Mouse (Mus musculus) forebrain, embryonic 15.5 days (tissue): Measurements from ENCODE around the gene Pik3r2. TPM values are rescaled to one million over a fixed set of nuclear protein-coding genes. Genes with fewer than 3 reads are reported as not detected.

Experiments used
- ATAC-seq: fragments of 200-750 bp; cut with Nextera tagmentation; replicated peaks from 2 replicates; pipeline ENCODE4 v1.8.0; 2017; ENCODE audit warnings: mild to moderate bottlenecking, moderate TSS enrichment, moderate library complexity
- H3K27ac ChIP-seq: fragments of 300-500 bp; sonication (generic); replicated peaks from 2 replicates; pipeline ENCODE4 v1.5.1; 2015; ENCODE audit warnings: mild to moderate bottlenecking, inconsistent platforms
- H3K27me3 ChIP-seq: fragments of 300-500 bp; sonication (generic); 2 replicates; pipeline ENCODE4 v1.6.1; 2015; ENCODE audit warnings: inconsistent platforms
- H3K36me3 ChIP-seq: fragments of 300-500 bp; sonication (generic); 2 replicates; pipeline ENCODE4 v1.6.1; 2015; ENCODE audit warnings: mild to moderate bottlenecking, inconsistent platforms
- H3K4me1 ChIP-seq: fragments of 300-500 bp; sonication (generic); 2 replicates; pipeline ENCODE4 v1.6.1; 2015; ENCODE audit warnings: inconsistent platforms
- H3K4me2 ChIP-seq: fragments of 300-500 bp; sonication (generic); replicated peaks from 2 replicates; pipeline ENCODE4 v1.6.1; 2015; ENCODE audit warnings: mild to moderate bottlenecking, inconsistent platforms
- H3K4me3 ChIP-seq: fragments of 300-500 bp; sonication (generic); 2 replicates; pipeline ENCODE4 v1.5.1; 2015; ENCODE audit warnings: mild to moderate bottlenecking, inconsistent platforms
- H3K9ac ChIP-seq: fragments of 300-500 bp; sonication (generic); replicated peaks from 2 replicates; pipeline ENCODE4 v1.6.1; 2015; ENCODE audit warnings: mild to moderate bottlenecking, inconsistent platforms
- H3K9me3 ChIP-seq: fragments of 300-500 bp; sonication (generic); 2 replicates; pipeline ENCODE4 v1.6.1; 2016; ENCODE audit warnings: inconsistent platforms
- WGBS: fragments of 180-500 bp; shearing (Covaris S2); methylation state at CpG from one replicate; pipeline ENCODE4 v1.1.7; 2015; ENCODE audit warnings: mixed read lengths; 5-methylcytosine and 5-hydroxymethylcytosine counted together
- polyA plus RNA-seq: library from polyadenylated mRNA; unstranded; fragments of >200 nt; fragmentation: Nextera tagmentation; extraction: Ambion mirVana; gene quantifications from 2 replicates; pipeline ENCODE4 v1.2.1, GENCODE M21; 2015

Gene Pik3r2
- polyA plus RNA-seq, 1 experiment from 2014 or later: 127 TPM

DNA sequence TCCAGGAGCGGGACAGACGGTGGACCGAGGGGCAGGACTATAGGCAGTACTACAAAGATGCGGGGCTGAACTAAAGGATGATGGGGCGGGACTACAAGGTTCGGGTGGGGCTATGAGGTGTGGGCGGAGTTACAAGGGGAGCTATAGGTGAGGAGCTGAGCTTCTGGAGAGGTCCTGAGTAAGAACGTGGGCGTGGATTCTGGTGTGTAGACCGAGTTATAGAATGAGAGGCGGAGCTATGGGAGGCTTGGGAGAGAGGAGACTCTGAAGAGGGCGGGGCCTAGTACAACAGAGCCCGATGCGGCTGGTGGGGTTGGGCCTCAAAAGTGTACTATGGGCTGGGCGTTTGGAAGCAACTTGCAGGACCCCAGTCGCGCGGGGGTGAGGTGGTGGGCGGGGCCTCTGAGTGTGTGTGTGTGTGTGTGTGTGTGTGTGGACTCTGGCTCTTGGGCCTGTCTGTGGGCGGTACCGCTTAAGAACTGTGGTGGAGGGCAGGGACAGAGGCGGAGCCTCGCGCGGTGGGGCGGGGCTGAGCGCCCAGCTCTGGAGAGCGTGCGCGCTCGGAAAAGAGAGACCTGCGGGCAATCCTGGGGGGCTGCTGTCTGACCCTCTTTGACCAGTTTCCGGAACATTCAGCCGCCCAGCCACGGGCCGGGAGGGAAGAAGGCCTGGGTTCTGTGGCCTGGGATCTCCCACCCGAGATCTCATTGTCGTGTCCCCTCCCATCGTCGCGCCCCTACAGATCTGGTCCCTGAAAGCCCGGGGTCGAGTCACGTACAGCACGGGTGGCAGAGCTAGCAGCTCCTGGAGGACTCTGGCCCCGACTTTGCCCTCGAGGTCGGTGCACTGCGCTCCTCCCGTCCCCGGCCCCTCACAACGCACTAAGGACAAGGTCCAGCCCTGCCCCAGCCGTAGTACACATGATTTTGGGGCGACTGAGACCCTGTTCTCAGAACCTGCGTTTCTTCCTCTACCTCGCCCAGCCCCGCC lies 20.9 kb upstream of the Pik3r2 start:
- peak; percentile 86 for ATAC-seq

DNA sequence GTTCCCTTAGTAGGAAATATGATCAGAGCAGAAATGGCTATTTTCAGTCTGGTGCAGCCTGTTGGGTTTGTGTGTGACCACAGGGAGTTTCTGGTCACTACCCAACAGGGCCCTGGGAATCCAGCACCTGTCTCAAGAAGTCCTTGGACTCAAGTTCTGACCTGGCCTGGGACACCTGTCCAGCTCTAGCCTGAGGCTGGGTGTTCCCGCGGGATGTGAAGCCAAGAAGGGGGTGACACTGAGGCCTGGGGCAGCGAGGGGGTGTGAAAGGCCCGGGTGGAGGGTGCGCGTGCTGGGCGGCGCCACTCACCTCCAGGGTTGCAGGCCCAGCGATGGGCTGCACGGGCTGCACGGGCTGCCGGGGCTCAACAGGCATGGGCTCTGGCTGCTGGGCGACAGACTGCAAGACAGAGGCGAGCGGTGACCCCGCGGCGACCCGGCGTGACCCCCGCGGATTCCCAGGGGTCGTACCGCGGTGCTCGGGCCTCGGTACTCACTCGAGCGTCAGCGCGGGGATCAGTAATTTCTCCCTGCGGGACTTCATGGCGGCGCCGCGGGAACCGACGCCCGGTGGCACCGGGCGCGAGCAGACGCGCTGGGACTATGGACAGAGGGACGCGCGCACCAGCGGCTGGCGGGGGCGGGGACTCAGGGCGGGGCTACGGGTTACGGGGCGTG lies 20.0 kb upstream of the Pik3r2 start:
- under 1% methylated on average over 54 of the region's 54 CpGs for WGBS
- ATAC-seq: peak; percentile 2; the same call in 1 of the 2 replicates
- peaks cover 17% of the 10 kb centered on the region; the same call in 1 of the 2 replicates for H3K27me3 ChIP-seq

More for the DNA sequence above, 20.9 kb upstream of the Pik3r2 start:
- Histone ChIP-seq H3K4me2 (peak overlapping the region; percentile 92), H3K9ac (peak overlapping the region; percentile 67), H3K27ac (peak overlapping the region; percentile 62), H3K27me3 (peaks cover 20% of the 10 kb centered on the region; the same call in 1 of the 2 replicates), H3K9me3 (no peaks in the 10 kb centered on the region), H3K4me1 (peaks cover 40% of the 10 kb centered on the region), H3K36me3 (no peaks in the 10 kb centered on the region), H3K4me3 (peak overlapping the region; percentile 63)
- WGBS: under 1% methylated on average over 57 of the region's 57 CpGs

DNA sequence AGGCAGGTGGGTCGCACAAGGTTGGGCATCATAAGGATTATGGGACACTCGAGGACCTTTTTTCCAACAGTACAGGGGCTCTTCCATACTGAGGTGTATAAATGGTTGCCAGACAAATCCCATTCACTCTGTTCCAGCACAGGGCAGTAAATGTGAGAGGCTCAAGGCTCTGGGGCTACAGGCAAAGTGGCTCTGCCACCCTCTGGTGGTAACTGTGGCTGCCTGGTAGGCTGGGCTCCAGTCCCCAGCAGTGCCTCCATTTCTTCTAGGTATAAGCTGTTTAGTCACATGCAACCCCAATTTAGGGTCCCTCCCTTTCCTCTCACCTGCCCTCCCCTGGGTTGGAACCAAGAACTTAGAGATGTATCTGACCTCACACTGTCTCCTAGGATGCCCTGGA lies 18.9 kb upstream of the Pik3r2 start:
- H3K4me2 ChIP-seq: no peak overlapping the region
- H3K27me3 ChIP-seq: peaks cover 17% of the 10 kb centered on the region; the same call in 1 of the 2 replicates
- no peaks in the 10 kb centered on the region for H3K9me3 ChIP-seq
- 80% methylated on average over 2 of the region's 2 CpGs for WGBS
- no peak for ATAC-seq
- no peaks in the 10 kb centered on the region for H3K36me3 ChIP-seq
- H3K9ac ChIP-seq: no peak overlapping the region
- no peak overlapping the region for H3K27ac ChIP-seq
- H3K4me1 ChIP-seq: peaks cover 49% of the 10 kb centered on the region
- H3K4me3 ChIP-seq: no peak overlapping the region

More for the DNA sequence above, 20.0 kb upstream of the Pik3r2 start:
- Histone ChIP-seq H3K9ac (peak overlapping the region; percentile 67), H3K4me3 (peak overlapping the region; percentile 63), H3K27ac (peak overlapping the region; percentile 62), H3K9me3 (no peaks in the 10 kb centered on the region), H3K4me1 (peaks cover 46% of the 10 kb centered on the region), H3K36me3 (no peaks in the 10 kb centered on the region), H3K4me2 (peak overlapping the region; percentile 92)

DNA sequence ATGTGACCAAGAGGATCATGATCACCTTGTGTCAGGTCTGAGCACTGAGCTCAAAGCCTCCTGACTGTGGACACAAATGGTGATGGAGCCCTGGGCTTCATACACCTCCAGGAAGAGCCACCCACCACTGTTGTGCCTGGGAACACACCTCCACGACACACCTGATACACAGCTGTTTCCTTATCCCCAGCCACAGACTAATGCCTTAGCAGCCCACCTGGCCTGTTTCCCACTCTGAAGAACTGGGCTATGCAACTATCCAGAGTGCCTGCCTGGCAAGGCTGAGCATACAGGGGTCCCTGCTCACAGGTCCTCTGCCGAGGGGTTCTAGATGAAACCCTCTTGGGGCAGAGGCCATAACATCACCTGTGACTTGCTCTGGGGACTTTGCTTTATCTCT lies 17.7 kb upstream of the Pik3r2 start:
- Histone ChIP-seq H3K4me3 (no peak overlapping the region), H3K27ac (no peak overlapping the region), H3K9me3 (no peaks in the 10 kb centered on the region), H3K27me3 (peaks cover 7% of the 10 kb centered on the region; the same call in 1 of the 2 replicates), H3K36me3 (no peaks in the 10 kb centered on the region), H3K4me2 (no peak overlapping the region), H3K4me1 (peaks cover 49% of the 10 kb centered on the region), H3K9ac (no peak overlapping the region)
- no peak for ATAC-seq
- 90% methylated on average over 2 of the region's 2 CpGs for WGBS

DNA sequence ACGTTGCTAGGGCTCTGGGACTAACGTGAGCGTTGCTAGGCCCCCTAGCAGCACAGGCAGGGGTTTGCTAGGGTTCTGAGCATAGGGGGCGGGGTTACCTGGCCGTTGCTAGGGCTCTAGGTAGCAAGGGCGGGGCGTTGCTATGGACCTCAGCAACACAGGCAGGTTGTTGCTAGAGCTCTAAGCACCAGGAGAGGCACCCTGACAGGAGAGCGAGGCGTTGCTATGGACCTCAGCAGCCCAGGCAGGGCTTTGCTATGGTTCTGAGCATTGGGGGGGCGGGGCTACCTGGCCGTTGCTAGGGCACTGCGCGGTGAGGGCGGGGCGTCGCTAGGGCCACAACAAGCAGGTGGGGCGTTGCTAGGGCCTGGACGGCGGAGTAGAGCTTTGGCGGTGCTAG lies 16.2 kb upstream of the Pik3r2 start:
- peak overlapping the region; percentile 58 for H3K4me2 ChIP-seq
- peaks cover 11% of the 10 kb centered on the region for H3K36me3 ChIP-seq
- no peaks in the 10 kb centered on the region for H3K9me3 ChIP-seq
- no peaks in the 10 kb centered on the region for H3K27me3 ChIP-seq
- WGBS: 0% methylated on average over 20 of the region's 20 CpGs
- H3K4me1 ChIP-seq: peaks cover 40% of the 10 kb centered on the region
- peak overlapping the region; percentile 81 for H3K9ac ChIP-seq
- H3K27ac ChIP-seq: peak overlapping the region; percentile 88
- H3K4me3 ChIP-seq: peak overlapping the region; percentile 62
- ATAC-seq: no peak; the same call in none of the 2 replicates

DNA sequence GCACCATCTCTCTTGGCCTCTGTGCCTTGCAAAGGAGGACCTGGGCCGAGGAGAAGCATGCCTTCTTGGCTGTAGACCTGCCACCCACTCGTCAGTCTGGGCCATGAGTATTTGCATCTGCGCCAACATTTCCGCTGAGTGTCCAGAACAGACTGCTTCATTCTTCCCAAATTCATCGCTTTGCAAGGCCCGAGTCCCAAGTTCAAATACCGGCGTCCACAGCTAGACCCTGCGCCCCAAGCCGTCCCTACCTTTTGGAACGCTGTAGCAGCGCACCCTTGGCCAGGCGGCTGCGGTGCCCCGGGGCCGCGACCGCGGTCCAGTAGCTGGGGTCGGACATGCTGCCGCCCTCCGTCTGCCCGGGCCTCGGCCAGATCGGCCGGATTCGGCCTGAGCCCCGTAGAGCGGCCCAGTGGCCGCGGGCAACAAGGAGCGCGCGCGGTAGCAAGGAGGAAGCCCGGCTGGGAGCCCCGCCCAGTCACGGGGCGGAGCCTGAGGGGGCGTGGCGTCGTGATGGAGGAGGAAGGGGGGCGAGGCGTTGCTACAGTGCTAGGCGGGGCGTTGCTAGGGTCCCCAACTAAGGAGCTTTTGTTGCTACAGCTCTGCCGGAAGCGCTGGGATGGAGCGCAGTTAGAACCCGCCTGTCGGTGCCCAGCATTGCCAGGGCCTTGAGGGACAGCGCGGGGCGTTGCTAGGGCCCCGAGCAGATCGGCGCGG lies 15.6 kb upstream of the Pik3r2 start:
- Histone ChIP-seq H3K9ac (peak overlapping the region; percentile 81), H3K4me3 (peak overlapping the region; percentile 62), H3K36me3 (peaks cover 15% of the 10 kb centered on the region), H3K27me3 (no peaks in the 10 kb centered on the region), H3K27ac (peak overlapping the region; percentile 88), H3K4me1 (peaks cover 38% of the 10 kb centered on the region), H3K9me3 (no peaks in the 10 kb centered on the region), H3K4me2 (peak overlapping the region; percentile 58)
- peak; percentile 85 for ATAC-seq
- WGBS: 6% methylated on average over 58 of the region's 58 CpGs

DNA sequence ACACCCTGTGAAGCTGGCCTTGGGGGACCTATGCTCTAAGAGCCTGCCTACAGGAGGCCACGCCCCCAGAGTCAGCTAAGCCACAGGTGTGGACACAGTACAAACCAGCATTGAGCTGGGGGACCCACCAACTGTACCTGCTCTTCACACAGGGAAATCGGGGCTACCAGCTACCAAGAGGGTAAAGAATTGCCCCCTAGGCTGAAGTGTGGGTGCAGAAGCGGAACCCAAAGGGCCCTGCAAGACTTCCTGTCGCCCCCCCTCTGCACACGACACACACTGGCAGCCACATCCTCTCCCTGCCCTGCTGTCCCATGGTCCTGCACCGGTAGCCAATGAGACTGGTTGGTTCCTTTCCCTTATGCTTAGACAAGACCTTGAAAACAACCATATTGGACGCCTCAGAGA lies 14.8 kb upstream of the Pik3r2 start:
- no peak for ATAC-seq
- H3K9ac ChIP-seq: no peak overlapping the region
- H3K4me3 ChIP-seq: peak overlapping the region; percentile 62
- peaks cover 24% of the 10 kb centered on the region for H3K36me3 ChIP-seq
- H3K27me3 ChIP-seq: no peaks in the 10 kb centered on the region
- no peaks in the 10 kb centered on the region for H3K9me3 ChIP-seq
- H3K4me2 ChIP-seq: peak overlapping the region; percentile 58
- 83% methylated on average over 7 of the region's 7 CpGs for WGBS
- H3K27ac ChIP-seq: no peak overlapping the region
- H3K4me1 ChIP-seq: peaks cover 33% of the 10 kb centered on the region

DNA sequence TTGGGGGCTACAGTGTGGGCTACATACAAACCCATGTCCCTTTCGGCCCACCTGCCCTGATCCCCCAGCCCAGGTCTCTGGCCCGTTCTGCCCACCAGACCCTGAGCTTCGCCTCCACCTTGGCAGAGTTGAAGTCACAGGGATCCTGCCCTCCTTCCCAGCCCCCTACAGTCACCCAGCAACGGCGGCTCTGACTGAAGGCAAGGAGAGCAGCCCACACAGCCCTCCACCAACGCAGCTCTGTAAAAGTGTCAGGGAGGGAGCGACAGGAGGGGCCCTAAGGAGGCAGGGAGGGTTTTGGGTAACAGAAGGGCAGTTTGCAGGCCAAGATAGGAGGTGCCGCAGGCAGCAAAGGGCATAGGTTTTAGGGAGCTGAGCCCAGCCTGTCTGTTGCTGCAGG lies 14.3 kb upstream of the Pik3r2 start:
- Histone ChIP-seq H3K4me2 (peak overlapping the region; percentile 58), H3K27me3 (no peaks in the 10 kb centered on the region), H3K36me3 (peaks cover 28% of the 10 kb centered on the region), H3K9ac (peak overlapping the region; percentile 12), H3K4me1 (peaks cover 32% of the 10 kb centered on the region), H3K4me3 (peak overlapping the region; percentile 62; the same call in 1 of the 2 replicates), H3K9me3 (no peaks in the 10 kb centered on the region), H3K27ac (no peak overlapping the region)
- no peak for ATAC-seq
- WGBS: 69% methylated on average over 8 of the region's 8 CpGs

DNA sequence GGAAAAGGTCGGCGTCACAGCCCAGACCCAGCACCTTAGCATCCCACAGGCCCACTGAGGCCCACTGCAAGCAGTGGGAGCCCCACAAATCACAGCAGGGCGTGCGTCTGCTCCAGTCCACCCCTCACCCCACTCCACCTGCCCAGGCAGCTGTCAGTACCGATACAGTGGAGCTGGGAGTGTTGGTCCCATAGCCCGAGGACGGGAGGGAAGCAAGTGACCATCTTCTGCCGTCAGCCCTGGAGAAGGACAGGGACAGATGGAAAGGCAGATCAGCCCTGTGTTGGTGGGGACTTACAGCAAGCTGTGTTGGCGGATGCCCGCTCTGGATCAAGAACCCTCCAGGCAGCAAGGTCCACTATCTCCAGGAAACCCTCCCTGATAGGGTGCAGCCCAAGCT lies 12.5 kb upstream of the Pik3r2 start:
- no peak overlapping the region for H3K4me3 ChIP-seq
- no peaks in the 10 kb centered on the region for H3K9me3 ChIP-seq
- ATAC-seq: no peak
- H3K27ac ChIP-seq: no peak overlapping the region
- H3K4me2 ChIP-seq: no peak overlapping the region
- H3K9ac ChIP-seq: 0 out of 2 replicates have a peak overlapping the region, but pooled peaks have one; percentile 3
- H3K4me1 ChIP-seq: peaks cover 32% of the 10 kb centered on the region
- peaks cover 44% of the 10 kb centered on the region for H3K36me3 ChIP-seq
- WGBS: 85% methylated on average over 10 of the region's 10 CpGs
- no peaks in the 10 kb centered on the region for H3K27me3 ChIP-seq

DNA sequence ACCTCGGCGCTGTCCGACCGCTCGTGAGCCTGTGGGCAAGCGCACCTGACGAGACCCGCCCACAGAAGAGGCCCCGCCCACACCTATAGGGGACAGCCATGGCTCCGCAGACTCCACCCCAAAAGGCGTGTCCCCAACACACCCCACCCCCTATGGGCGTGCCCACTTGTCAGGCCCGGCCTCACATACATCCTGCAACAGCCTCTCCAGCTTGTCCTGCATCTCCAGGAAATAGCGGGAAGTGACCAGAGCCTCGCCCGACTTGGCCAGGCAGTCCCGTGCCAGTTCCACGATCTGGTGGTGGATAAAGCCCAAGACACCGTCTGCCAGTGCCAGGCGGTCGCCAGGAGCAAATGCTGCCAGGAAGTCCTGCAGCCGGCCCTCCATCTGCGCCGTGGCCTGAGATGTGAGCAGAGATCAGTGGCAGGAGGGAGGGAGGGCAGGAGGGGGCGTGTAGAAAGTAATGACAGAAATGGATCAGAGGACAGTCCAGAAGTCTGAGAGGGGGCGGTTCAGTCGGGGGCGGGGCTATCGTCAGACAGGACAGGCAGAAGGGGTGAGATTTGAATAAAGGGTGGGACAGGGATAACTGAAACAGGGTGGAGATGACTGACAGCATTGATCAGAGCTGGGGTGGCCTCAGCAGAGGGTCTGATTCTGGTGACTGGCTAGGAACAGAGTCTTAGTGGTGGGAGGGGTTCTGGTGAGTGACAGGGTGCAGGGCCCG lies 11.6 kb upstream of the Pik3r2 start:
- no peak for ATAC-seq
- no peak overlapping the region for H3K9ac ChIP-seq
- H3K27ac ChIP-seq: no peak overlapping the region
- H3K27me3 ChIP-seq: no peaks in the 10 kb centered on the region
- H3K9me3 ChIP-seq: no peaks in the 10 kb centered on the region
- H3K36me3 ChIP-seq: peaks cover 53% of the 10 kb centered on the region
- no peak overlapping the region for H3K4me3 ChIP-seq
- H3K4me2 ChIP-seq: no peak overlapping the region
- peaks cover 24% of the 10 kb centered on the region for H3K4me1 ChIP-seq
- WGBS: 24% methylated on average over 30 of the region's 30 CpGs

DNA sequence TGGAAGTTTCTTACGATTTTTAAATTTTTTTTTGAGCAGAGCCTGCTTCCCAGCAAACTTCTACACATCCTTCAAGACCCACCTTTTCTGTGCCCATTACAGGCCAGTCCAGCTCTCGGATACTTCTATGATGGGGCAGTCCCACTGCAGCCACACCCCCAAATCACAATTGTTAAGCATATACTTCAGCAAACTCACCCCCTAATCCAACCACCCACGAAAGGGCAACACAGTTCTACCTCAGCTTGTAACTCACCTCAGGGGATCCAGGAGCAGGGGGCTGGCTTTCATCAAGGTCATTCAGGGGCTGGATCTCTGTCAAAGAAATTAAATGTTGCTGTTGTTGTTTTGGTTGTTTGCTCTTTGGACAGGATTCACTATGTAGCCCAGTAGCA lies 10.5 kb upstream of the Pik3r2 start:
- no peak overlapping the region for H3K9ac ChIP-seq
- H3K4me1 ChIP-seq: peaks cover 17% of the 10 kb centered on the region
- no peaks in the 10 kb centered on the region for H3K27me3 ChIP-seq
- no peaks in the 10 kb centered on the region for H3K9me3 ChIP-seq
- H3K36me3 ChIP-seq: peaks cover 57% of the 10 kb centered on the region
- no peak overlapping the region for H3K27ac ChIP-seq
- WGBS: 90% methylated on average over 3 of the region's 3 CpGs
- no peak for ATAC-seq
- H3K4me2 ChIP-seq: no peak overlapping the region
- H3K4me3 ChIP-seq: no peak overlapping the region
